Mouse (Mus musculus): ENCODE measurements at regions not wholly inside any gene's neighbourhood (a gene's known extent, or its start where the extent isn't known, plus 50 kb on each side); places are given as distances from the start of the nearest gene placed in this dataset.

DNA sequence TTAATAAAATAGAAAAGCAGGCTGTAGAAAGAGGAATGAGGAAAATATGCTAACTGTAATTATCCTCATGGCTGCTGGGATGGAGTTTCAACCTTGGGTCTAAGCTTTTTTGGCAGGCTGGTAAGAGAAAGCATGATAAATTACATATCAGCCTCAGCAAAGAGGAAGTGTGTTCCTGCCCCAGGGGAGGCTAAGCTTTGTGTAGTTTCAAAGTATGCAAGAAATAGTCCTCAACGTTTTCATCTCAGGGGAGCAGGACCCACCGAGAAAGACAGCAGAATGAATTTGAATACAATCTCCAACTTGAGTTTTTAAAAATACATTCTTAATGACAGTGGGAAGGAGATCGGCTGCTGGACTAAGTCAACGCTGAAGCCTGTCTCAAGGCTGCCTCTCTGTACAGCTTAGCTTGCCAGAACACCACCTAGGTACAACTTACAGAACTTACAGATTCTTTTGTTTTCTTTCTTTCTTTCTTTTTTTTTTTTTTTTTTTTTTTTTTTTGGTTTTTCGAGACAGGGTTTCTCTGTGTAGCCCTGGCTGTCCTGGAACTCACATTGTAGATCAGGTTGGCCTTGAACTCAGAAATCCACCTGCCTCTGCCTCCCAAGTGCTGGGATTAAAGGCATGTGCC is 61.3 kb upstream of the Tbc1d5 start:
- WGBS = 78% methylated on average over 5 of the region's 5 CpGs
- Histone ChIP-seq H3K36me3 (no peaks in the 10 kb centered on the region), H3K4me2 (replicated peaks) (no peak overlapping the region), H3K9me3 (no peaks in the 10 kb centered on the region), H3K9ac (replicated peaks) (no peak overlapping the region), H3K27me3 (no peaks in the 10 kb centered on the region), H3K27ac (replicated peaks) (no peak overlapping the region), H3K4me3 (no peak overlapping the region), H3K4me1 (no peaks in the 10 kb centered on the region)
- no peak for ATAC-seq (ENCODE audit: low FRiP score, low read depth)

DNA sequence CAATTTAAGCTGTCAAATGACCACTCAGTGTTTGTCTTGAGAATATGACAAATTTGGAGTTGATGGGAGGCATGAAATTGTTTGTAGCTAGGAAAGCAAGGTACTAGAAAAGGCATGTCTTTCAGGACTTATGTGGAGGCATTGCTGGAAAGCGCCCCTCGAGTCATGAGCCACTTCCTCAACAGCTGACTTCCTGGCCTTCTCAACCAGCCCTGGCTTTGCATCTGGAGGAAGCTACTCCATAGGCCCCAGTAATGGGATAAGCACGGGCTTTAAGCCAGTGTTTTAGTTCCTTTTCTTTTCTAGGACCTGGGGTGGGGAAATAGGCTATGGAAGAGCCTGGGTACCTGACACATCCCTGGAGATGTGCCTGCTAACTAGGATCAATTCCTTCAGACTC is 60.3 kb upstream of the Tbc1d5 start:
- WGBS = 64% methylated on average over 3 of the region's 3 CpGs
- Histone ChIP-seq H3K36me3 (no peaks in the 10 kb centered on the region), H3K4me3 (no peak overlapping the region), H3K4me2 (replicated peaks) (no peak overlapping the region), H3K27ac (replicated peaks) (no peak overlapping the region), H3K9ac (replicated peaks) (no peak overlapping the region), H3K4me1 (no peaks in the 10 kb centered on the region), H3K27me3 (no peaks in the 10 kb centered on the region), H3K9me3 (no peaks in the 10 kb centered on the region)
- no peak for ATAC-seq (ENCODE audit: low FRiP score, low read depth)
